Mouse (Mus musculus) gastrocnemius, adult 18-20 months (tissue): ENCODE measurements around the gene Cdk2ap1. TPM values are rescaled to one million over a fixed set of nuclear protein-coding genes. Genes with fewer than 3 reads are reported as not detected.

Experiments used
- DNase-seq: peaks from one replicate; pipeline ENCODE4 v3.0.0; 2021; ENCODE audit warnings: low spot score
- total RNA-seq, 2 experiments: library from RNA; stranded (reverse); gene quantifications; 2 replicates each; pipeline ENCODE4 v1.2.3; 2021

Gene Cdk2ap1
- total RNA-seq, 2 experiments from 2014 or later: 146 to 161 TPM

- DNase-seq: no peak
Measured at GRCm38 (mm10) chr5:124296475-124296874, 66.4 kb downstream of the Cdk2ap1 start.

Other genes with a start within 250 kb of the Cdk2ap1 start
- gene Arl6ip4, start 247.0 kb downstream of the Cdk2ap1 start, total RNA-seq: 10 to 100 TPM; 39.1 TPM
- gene Pitpnm2, start 113.3 kb downstream of the Cdk2ap1 start, total RNA-seq: 10 to 100 TPM; 19.6 to 20.9 TPM
- 1 to 10 TPM; 3.1 to 3.3 TPM for gene Mphosph9, start 35.1 kb downstream of the Cdk2ap1 start, total RNA-seq
- gene 2810006K23Rik, start 35.0 kb downstream of the Cdk2ap1 start, total RNA-seq: 1 to 10 TPM; 7.3 to 7.7 TPM
- 10 to 100 TPM; 40.4 to 42.4 TPM for gene Sbno1, start 62.9 kb upstream of the Cdk2ap1 start, total RNA-seq
- 100 to 1,000 TPM; 167 to 244 TPM for gene Kmt5a, start 76.8 kb upstream of the Cdk2ap1 start, total RNA-seq
- 1 to 10 TPM; 4.6 to 5.6 TPM for gene Rilpl2, start 115.3 kb upstream of the Cdk2ap1 start, total RNA-seq
- 10 to 100 TPM; 21.0 to 28.1 TPM for gene Snrnp35, start 120.1 kb upstream of the Cdk2ap1 start, total RNA-seq
- gene Rilpl1, start 168.3 kb upstream of the Cdk2ap1 start, total RNA-seq: 100 to 1,000 TPM; 261 to 262 TPM
- 100 to 1,000 TPM; 145 to 151 TPM for gene Tmed2, start 177.6 kb upstream of the Cdk2ap1 start, total RNA-seq
- gene Ddx55, start 189.8 kb upstream of the Cdk2ap1 start, total RNA-seq: 1 to 10 TPM; 4.1 to 4.2 TPM
- 10 to 100 TPM; 36.0 to 36.2 TPM for gene Eif2b1, start 216.0 kb upstream of the Cdk2ap1 start, total RNA-seq
- 10 to 100 TPM; 17.0 to 18.1 TPM for gene Gtf2h3, start 216.1 kb upstream of the Cdk2ap1 start, total RNA-seq